Mouse (Mus musculus) erythroblast, embryonic 14.5 days (primary cell): ENCODE measurements around the gene Rgp1. TPM values are rescaled to one million over a fixed set of nuclear protein-coding genes. Genes with fewer than 3 reads are reported as not detected.
"Not testable (repeated sequence)": the region's sequence is repeated elsewhere in the genome, so short reads cannot be mapped to it uniquely, and the experiment has no call there.

ENCODE experiments used
- H3K27me3 ChIP-seq: 2 replicates; pipeline ENCODE4 v1.6.1; 2012; ENCODE audit warnings: inconsistent platforms; ENCODE audit not compliant: control insufficient read depth
- H3K36me3 ChIP-seq: 2 replicates; pipeline ENCODE4 v1.6.1; 2012; ENCODE audit warnings: mild to moderate bottlenecking, inconsistent platforms; ENCODE audit not compliant: control insufficient read depth
- H3K4me1 ChIP-seq: 2 replicates; pipeline ENCODE4 v1.6.1; 2012; ENCODE audit warnings: inconsistent platforms; ENCODE audit not compliant: control insufficient read depth
- H3K4me3 ChIP-seq: replicated peaks from 2 replicates; pipeline ENCODE3; 2012; ENCODE audit warnings: moderate library complexity, mild to moderate bottlenecking, inconsistent platforms
- H3K9me3 ChIP-seq: 2 replicates; pipeline ENCODE4 v1.6.1; 2012; ENCODE audit warnings: low read length, inconsistent platforms, mixed read lengths; ENCODE audit not compliant: control insufficient read depth
- GATA1 ChIP-seq: IDR thresholded peaks from 2 replicates; pipeline ENCODE4 v1.6.1; 2012; ENCODE audit warnings: low read length, inconsistent platforms, mixed read lengths
- TAL1 ChIP-seq: IDR thresholded peaks from 3 replicates; pipeline ENCODE4 v1.6.1; 2012; ENCODE audit warnings: low read length, inconsistent platforms, mixed read lengths
- polyA plus RNA-seq: library from polyadenylated mRNA; stranded (reverse); fragments of >175 nt; gene quantifications from 2 replicates; pipeline ENCODE4 v1.2.3, GENCODE M21; 2012

Rgp1 gene
- polyA plus RNA-seq, 1 experiment = 3.5 TPM

GRCm38 (mm10) chr4:43585682-43586081, 7.2 kb downstream of the Rgp1 start:
- Histone ChIP-seq H3K4me3 (no peak overlapping the region), H3K4me1 (peaks cover 48% of the 10 kb centered on the region), H3K36me3 (peaks cover 53% of the 10 kb centered on the region), H3K27me3 (peaks cover 8% of the 10 kb centered on the region), H3K9me3 (no peaks in the 10 kb centered on the region)
- no peak for TF ChIP-seq GATA1
- no peak for TF ChIP-seq TAL1

- Histone ChIP-seq H3K4me1 (peaks cover 47% of the 10 kb centered on the region), H3K9me3 (no peaks in the 10 kb centered on the region), H3K4me3 (no peak overlapping the region), H3K27me3 (peaks cover 8% of the 10 kb centered on the region), H3K36me3 (peaks cover 45% of the 10 kb centered on the region)
- TF ChIP-seq TAL1 (no peak), GATA1 (no peak)
These were observed 7.9 kb downstream of the Rgp1 start for GRCm38 (mm10) chr4:43586411-43586810.

GRCm38 (mm10) chr4:43587681-43588080, 9.2 kb downstream of the Rgp1 start:
- peaks cover 41% of the 10 kb centered on the region for H3K4me1 ChIP-seq

GRCm38 (mm10) chr4:43591543-43591942, 13.0 kb downstream of the Rgp1 start:
- Histone ChIP-seq H3K9me3 (no peaks in the 10 kb centered on the region), H3K4me1 (peaks cover 40% of the 10 kb centered on the region), H3K4me3 (no peak overlapping the region), H3K27me3 (peaks cover 8% of the 10 kb centered on the region), H3K36me3 (no peaks in the 10 kb centered on the region)
- TF ChIP-seq GATA1 (no peak), TAL1 (no peak)

More at GRCm38 (mm10) chr4:43587681-43588080, 9.2 kb downstream of the Rgp1 start:
- Histone ChIP-seq H3K4me3 (no peak overlapping the region), H3K27me3 (peaks cover 8% of the 10 kb centered on the region), H3K9me3 (no peaks in the 10 kb centered on the region), H3K36me3 (peaks cover 33% of the 10 kb centered on the region)
- no peak for TF ChIP-seq TAL1
- TF ChIP-seq GATA1 = no peak

GRCm38 (mm10) chr4:43591961-43592360, 13.4 kb downstream of the Rgp1 start:
- peaks cover 42% of the 10 kb centered on the region for H3K4me1 ChIP-seq
- no peaks in the 10 kb centered on the region for H3K36me3 ChIP-seq
- TF ChIP-seq GATA1 (no peak), TAL1 (no peak)

GRCm38 (mm10) chr4:43593453-43593852, 14.9 kb downstream of the Rgp1 start:
- Histone ChIP-seq H3K36me3 (no peaks in the 10 kb centered on the region), H3K4me3 (no peak overlapping the region), H3K4me1 (peaks cover 46% of the 10 kb centered on the region), H3K27me3 (0 out of 2 replicates have a peak, but pooled peaks cover 3% of the 10 kb centered on the region), H3K9me3 (no peaks in the 10 kb centered on the region)
- TF ChIP-seq GATA1 = no peak
- TF ChIP-seq TAL1 = no peak

More at GRCm38 (mm10) chr4:43591961-43592360, 13.4 kb downstream of the Rgp1 start:
- no peak overlapping the region for H3K4me3 ChIP-seq
- H3K27me3 ChIP-seq = peaks cover 8% of the 10 kb centered on the region
- H3K9me3 ChIP-seq = no peaks in the 10 kb centered on the region

- not testable (repeated sequence) for H3K4me3 ChIP-seq, H3K36me3 ChIP-seq, H3K27me3 ChIP-seq, H3K9me3 ChIP-seq
- H3K4me1 ChIP-seq = peaks cover 57% of the 10 kb centered on the region
These were observed 18.1 kb downstream of the Rgp1 start for GRCm38 (mm10) chr4:43596597-43596996.

GRCm38 (mm10) chr4:43598200-43598599, 19.7 kb downstream of the Rgp1 start:
- no peaks in the 10 kb centered on the region for H3K27me3 ChIP-seq
- peaks cover 69% of the 10 kb centered on the region for H3K4me1 ChIP-seq
- peak; percentile 71 for TF ChIP-seq GATA1
- TF ChIP-seq TAL1 = peak; percentile 75
- H3K9me3 ChIP-seq = no peaks in the 10 kb centered on the region
- no peak overlapping the region for H3K4me3 ChIP-seq
- no peaks in the 10 kb centered on the region for H3K36me3 ChIP-seq

- TF ChIP-seq TAL1 = no peak; the same call in 2 of the 3 replicates
- Histone ChIP-seq H3K4me1 (peaks cover 73% of the 10 kb centered on the region), H3K4me3 (peak overlapping the region; percentile 3), H3K9me3 (no peaks in the 10 kb centered on the region), H3K27me3 (no peaks in the 10 kb centered on the region), H3K36me3 (no peaks in the 10 kb centered on the region)
These were observed 20.3 kb downstream of the Rgp1 start for GRCm38 (mm10) chr4:43598650-43599380.
